Mouse (Mus musculus) neural tube, embryonic 14.5 days (tissue): ENCODE results near the gene Nol12. TPM values are rescaled to one million over a fixed set of nuclear protein-coding genes. Genes with fewer than 3 reads are reported as not detected.

Experiments
- ATAC-seq: fragments of 200-750 bp; cut with Nextera tagmentation; 2 replicates; pipeline ENCODE4 v1.8.0; 2017; ENCODE audit warnings: low read depth, mild to moderate bottlenecking, moderate TSS enrichment, moderate library complexity
- H3K27ac ChIP-seq: fragments of 300-500 bp; sonication (generic); 2 replicates; pipeline ENCODE4 v1.5.1; 2014; ENCODE audit warnings: low read depth, mild to moderate bottlenecking, control low read depth, low read length, moderate library complexity, mixed read lengths
- H3K27me3 ChIP-seq: fragments of 300-500 bp; sonication (generic); 2 replicates; pipeline ENCODE4 v1.6.1; 2014; ENCODE audit warnings: low read length; ENCODE audit not compliant: control insufficient read depth, insufficient read depth
- H3K36me3 ChIP-seq: fragments of 300-500 bp; sonication (generic); 2 replicates; pipeline ENCODE4 v1.6.1; 2014; ENCODE audit warnings: low read length, mixed read lengths; ENCODE audit not compliant: control insufficient read depth, insufficient read depth
- H3K4me1 ChIP-seq: fragments of 300-500 bp; sonication (generic); 2 replicates; pipeline ENCODE4 v1.6.1; 2014; ENCODE audit warnings: low read length; ENCODE audit not compliant: control insufficient read depth, insufficient read depth
- H3K4me2 ChIP-seq: fragments of 300-500 bp; sonication (generic); 2 replicates; pipeline ENCODE4 v1.6.1; 2014; ENCODE audit warnings: mild to moderate bottlenecking, low read depth, low read length, control low read depth
- H3K4me3 ChIP-seq: fragments of 300-500 bp; sonication (generic); 2 replicates; pipeline ENCODE4 v1.5.1; 2014; ENCODE audit warnings: low read depth, low read length, control low read depth, mixed read lengths
- H3K9ac ChIP-seq: fragments of 300-500 bp; sonication (generic); replicated peaks from 2 replicates; pipeline ENCODE4 v1.6.1; 2014; ENCODE audit warnings: low read depth, mild to moderate bottlenecking, control low read depth, low read length, mixed read lengths
- H3K9me3 ChIP-seq: fragments of 300-500 bp; sonication (generic); 2 replicates; pipeline ENCODE4 v1.6.1; 2016; ENCODE audit warnings: low read length; ENCODE audit not compliant: control insufficient read depth
- WGBS: fragments of 180-500 bp; shearing (Covaris S2); extraction: QIAGEN DNeasy Blood & Tissue Kit; methylation state at CpG from one replicate; pipeline ENCODE4 v1.1.7; 2014; 5-methylcytosine and 5-hydroxymethylcytosine counted together
- polyA plus RNA-seq: library from polyadenylated mRNA; unstranded; fragments of >200 nt; fragmentation: Nextera tagmentation; extraction: Ambion mirVana; gene quantifications from 2 replicates; pipeline ENCODE4 v1.2.1, GENCODE M21; 2014

The Nol12 gene
- polyA plus RNA-seq, 1 experiment from 2014 or later = 66.0 TPM

DNA sequence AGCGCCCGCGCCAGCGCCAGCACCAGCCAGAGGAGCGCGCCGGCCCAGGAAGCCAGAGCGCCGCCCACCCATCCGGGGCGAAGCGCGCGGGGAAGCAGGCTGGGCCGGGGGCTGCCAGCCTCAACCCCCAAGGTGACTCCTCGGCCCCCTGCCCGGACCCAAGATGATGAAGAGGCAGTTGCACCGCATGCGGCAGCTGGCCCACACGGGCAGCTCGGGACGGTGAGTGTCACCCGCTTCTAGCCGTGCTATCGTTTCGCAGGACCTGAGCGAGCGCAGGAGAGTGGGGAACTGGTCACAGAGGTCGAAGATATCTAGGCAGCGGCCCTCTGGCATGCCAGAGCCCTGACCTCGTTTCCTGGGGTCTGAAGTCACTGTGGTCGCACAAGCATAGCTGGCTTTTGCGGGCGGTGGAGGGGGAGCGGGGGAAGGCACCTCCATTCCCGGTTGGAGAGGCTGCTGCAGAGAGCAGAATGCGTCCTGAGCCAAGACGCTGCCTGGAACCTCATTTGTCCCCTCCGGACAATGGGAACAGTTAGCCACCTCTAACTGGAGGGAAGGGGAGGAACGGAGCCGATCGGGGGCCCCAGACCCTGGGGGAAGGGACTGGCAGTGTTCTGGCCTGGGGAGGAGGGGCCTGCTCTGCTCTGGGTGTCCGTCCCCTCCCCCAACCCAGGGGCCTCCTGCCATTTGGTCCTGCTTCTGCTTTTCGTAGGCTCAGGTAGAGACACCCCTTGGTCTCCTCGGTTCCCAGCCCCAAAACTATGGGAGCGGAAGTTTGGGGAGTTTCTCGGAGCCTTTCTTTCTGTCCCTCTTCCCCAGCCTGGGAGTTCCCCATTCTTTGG lies 34.8 kb upstream of the Nol12 start, which contains the start of gene Sh3bp1:
Sh3bp1 (plus strand) TSS at position 29 of the 845 bp plus-strand sequence.
- Histone ChIP-seq H3K9me3 (no peaks in the 10 kb centered on the region), H3K4me2 (peak within 1 kb of the TSS; percentile 57), H3K4me3 (peak within 1 kb of the TSS; percentile 29), H3K4me1 (peaks cover 5% of the 10 kb centered on the region), H3K9ac (peak within 1 kb of the TSS; percentile 53), H3K36me3 (0 out of 2 replicates have a peak, but pooled peaks cover under 1% of the 10 kb centered on the region), H3K27ac (no peak within 1 kb of the TSS), H3K27me3 (0 out of 2 replicates have a peak, but pooled peaks cover 2% of the 10 kb centered on the region)
- no peak for ATAC-seq
- 2% methylated on average over 45 of the region's 47 CpGs for WGBS

DNA sequence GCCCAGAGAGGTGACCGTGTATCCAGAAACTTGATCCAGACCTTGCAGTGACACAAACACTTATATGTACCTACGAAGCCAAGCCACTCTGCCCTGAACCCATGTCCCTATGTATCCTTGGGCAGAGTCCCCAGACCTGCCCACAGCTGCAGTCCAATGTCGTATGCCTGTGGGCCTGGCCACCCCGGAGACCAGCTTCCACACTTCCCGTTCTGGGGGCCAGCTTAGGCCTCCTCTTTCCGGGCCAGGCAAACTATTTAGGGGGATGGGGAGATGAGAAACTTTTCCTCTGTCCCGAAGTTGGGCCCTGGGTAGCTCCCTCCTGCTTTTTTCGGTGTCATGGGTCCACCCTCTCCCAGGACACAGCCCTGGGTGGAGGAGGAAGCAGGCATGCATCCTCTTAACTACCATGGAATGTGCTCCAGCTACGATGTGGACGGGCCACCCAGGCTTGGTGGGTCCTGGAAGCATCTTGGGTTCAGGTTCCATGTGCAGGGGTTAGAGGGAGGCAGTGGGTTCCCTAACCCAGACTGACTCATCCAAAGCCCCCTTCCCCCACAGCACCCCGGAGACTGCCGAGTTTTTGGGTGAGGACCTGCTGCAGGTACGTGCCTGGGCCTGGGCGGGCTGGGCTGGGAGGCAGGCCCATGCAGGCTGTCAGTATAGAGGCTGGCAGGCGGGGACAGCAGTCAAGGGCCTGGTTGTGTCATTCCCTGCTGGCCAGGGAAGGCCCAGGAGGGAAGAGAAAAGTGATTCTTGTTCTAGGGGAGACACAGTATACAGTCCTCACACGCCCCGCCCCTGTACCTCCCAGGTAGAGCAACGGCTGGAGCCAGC lies 33.9 kb upstream of the Nol12 start:
- 23% methylated on average over 18 of the region's 18 CpGs for WGBS
- Histone ChIP-seq H3K27ac (no peak overlapping the region), H3K27me3 (0 out of 2 replicates have a peak, but pooled peaks cover 2% of the 10 kb centered on the region), H3K9ac (no peak overlapping the region; the same call in 1 of the 2 replicates), H3K4me3 (peak overlapping the region; percentile 29), H3K9me3 (no peaks in the 10 kb centered on the region), H3K4me1 (peaks cover 5% of the 10 kb centered on the region), H3K4me2 (peak overlapping the region; percentile 57), H3K36me3 (no peaks in the 10 kb centered on the region)
- no peak for ATAC-seq

DNA sequence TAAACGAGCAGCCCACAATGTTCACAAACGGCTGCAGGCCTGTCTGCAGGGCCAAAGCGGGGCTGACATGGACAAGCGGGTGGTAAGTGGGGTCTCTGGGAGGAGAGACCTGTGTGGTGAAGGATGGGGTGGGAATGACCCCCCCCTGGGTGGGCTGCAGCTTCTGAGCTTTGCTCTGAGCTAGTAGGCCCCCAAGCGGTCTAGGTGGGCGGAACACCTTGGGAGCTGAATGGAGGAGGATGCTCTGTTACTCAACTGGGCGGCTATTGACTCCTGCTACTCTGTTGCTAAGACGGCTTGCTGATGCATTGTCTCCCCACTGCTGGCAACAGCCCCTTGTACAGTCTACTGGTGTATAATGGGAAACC lies 33.3 kb upstream of the Nol12 start:
- no peak overlapping the region for H3K4me3 ChIP-seq
- H3K36me3 ChIP-seq = no peaks in the 10 kb centered on the region
- no peak overlapping the region for H3K9ac ChIP-seq
- H3K4me2 ChIP-seq = no peak overlapping the region
- no peak for ATAC-seq
- no peaks in the 10 kb centered on the region for H3K9me3 ChIP-seq
- 40% methylated on average over 8 of the region's 8 CpGs for WGBS
- 0 out of 2 replicates have a peak, but pooled peaks cover 2% of the 10 kb centered on the region for H3K27me3 ChIP-seq
- H3K4me1 ChIP-seq = peaks cover 5% of the 10 kb centered on the region
- no peak overlapping the region for H3K27ac ChIP-seq

DNA sequence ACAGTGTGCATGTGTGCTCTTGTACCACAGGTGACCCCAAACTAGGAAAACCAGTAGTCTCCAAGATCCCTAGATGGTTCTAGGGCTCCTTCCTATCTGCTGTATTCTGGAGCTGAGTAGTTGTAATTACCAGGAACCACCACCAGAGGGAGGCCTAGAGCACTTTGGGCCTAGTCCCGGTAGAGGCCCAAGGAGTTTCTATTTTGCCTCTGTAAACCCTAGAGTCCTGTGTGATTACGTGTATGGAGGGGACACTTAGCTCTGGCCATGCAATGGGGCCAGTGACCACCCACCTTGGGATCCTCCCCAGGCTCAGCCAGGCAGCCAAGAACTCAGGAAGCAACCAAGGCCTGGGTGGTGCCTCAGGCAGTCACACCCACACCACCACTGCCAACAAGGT lies 31.5 kb upstream of the Nol12 start:
- ATAC-seq = peak; percentile 60; the same call in 1 of the 2 replicates

DNA sequence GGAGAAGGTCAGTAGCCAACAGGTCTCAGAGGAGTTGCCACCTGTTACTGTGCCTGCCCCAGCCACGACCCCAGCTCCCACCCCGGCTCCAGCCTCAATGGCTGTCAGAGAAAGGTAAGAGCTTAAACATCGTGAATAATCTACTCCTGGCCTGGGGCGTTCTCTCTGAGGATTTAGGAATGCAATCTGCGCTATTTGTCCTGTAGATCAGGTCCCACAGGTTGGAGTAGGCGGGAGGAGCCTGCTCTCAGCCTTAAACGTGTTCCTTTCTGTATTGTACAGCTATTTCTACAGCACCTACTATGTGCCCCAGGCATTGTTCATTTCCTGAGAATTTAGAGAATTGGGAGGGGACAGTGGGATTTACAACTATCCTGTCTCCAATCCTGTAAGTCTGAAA lies 26.3 kb upstream of the Nol12 start:
- Histone ChIP-seq H3K27ac (no peak overlapping the region), H3K9me3 (no peaks in the 10 kb centered on the region), H3K4me2 (no peak overlapping the region), H3K9ac (no peak overlapping the region), H3K27me3 (no peaks in the 10 kb centered on the region), H3K36me3 (no peaks in the 10 kb centered on the region), H3K4me1 (peaks cover 5% of the 10 kb centered on the region; the same call in 1 of the 2 replicates), H3K4me3 (no peak overlapping the region)
- ATAC-seq = no peak
- WGBS = 85% methylated on average over 7 of the region's 7 CpGs

More for the DNA sequence above, 31.5 kb upstream of the Nol12 start:
- Histone ChIP-seq H3K4me1 (peaks cover 5% of the 10 kb centered on the region), H3K27ac (no peak overlapping the region), H3K4me3 (no peak overlapping the region), H3K4me2 (no peak overlapping the region), H3K27me3 (0 out of 2 replicates have a peak, but pooled peaks cover 2% of the 10 kb centered on the region), H3K9ac (no peak overlapping the region), H3K9me3 (no peaks in the 10 kb centered on the region), H3K36me3 (no peaks in the 10 kb centered on the region)
- WGBS = 12% methylated on average over 2 of the region's 2 CpGs

DNA sequence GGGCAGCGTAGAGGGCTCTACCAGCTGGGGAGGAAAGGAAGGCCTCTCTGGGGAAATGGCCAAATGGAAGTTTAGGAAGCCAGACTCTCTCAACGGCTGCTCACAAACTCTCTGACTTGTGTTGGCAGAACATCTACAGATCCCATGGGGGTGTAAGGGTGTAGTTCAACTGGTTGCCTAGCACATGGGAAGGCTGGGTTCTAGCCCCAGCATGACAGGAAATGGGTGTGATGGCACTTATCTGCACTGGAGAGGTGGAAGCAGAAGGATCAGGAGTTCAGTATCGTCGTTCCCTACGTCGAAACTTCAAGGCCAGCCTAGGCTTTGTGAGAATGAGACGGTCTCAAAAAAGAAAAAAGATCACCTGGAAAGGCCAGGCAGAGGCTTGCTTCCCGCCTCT lies 25.8 kb upstream of the Nol12 start:
- H3K4me2 ChIP-seq = no peak overlapping the region
- no peaks in the 10 kb centered on the region for H3K27me3 ChIP-seq
- no peaks in the 10 kb centered on the region for H3K9me3 ChIP-seq
- H3K9ac ChIP-seq = no peak overlapping the region
- H3K4me1 ChIP-seq = peaks cover 5% of the 10 kb centered on the region; the same call in 1 of the 2 replicates
- H3K36me3 ChIP-seq = no peaks in the 10 kb centered on the region
- WGBS = 88% methylated on average over 8 of the region's 8 CpGs
- ATAC-seq = no peak
- H3K4me3 ChIP-seq = no peak overlapping the region
- H3K27ac ChIP-seq = no peak overlapping the region

GRCm38 (mm10) chr15:78912040-78912439 lies 22.7 kb upstream of the Nol12 start:
- H3K36me3 ChIP-seq = no peaks in the 10 kb centered on the region
- no peak overlapping the region for H3K4me2 ChIP-seq
- H3K27me3 ChIP-seq = no peaks in the 10 kb centered on the region
- no peak overlapping the region for H3K27ac ChIP-seq
- no peak overlapping the region for H3K4me3 ChIP-seq
- no peak for ATAC-seq
- peaks cover 27% of the 10 kb centered on the region for H3K4me1 ChIP-seq
- H3K9ac ChIP-seq = no peak overlapping the region
- no peaks in the 10 kb centered on the region for H3K9me3 ChIP-seq
- WGBS = 32% methylated on average over 9 of the region's 9 CpGs

- Histone ChIP-seq H3K4me3 (peak within 1 kb of the TSS; percentile 71), H3K27me3 (no peaks in the 10 kb centered on the region), H3K4me1 (peaks cover 27% of the 10 kb centered on the region), H3K4me2 (peak within 1 kb of the TSS; percentile 89), H3K36me3 (no peaks in the 10 kb centered on the region), H3K27ac (peak within 1 kb of the TSS; percentile 97), H3K9me3 (no peaks in the 10 kb centered on the region), H3K9ac (peak within 1 kb of the TSS; percentile 77)
- peak; percentile 94 for ATAC-seq
- under 1% methylated on average over 51 of the region's 51 CpGs for WGBS
Measured at GRCm38 (mm10) chr15:78913632-78914090, 21.1 kb upstream of the Nol12 start, which contains the start of gene Pdxp. Gene Pdxp (plus strand): TSS chr15:78913919.
